ENCODE assay signal across 18 mouse cellular contexts in genomic region chr5:114688703-114689102, GRCm38 (mm10). TPM values are rescaled to one million over a fixed set of nuclear protein-coding genes. Genes with fewer than 3 reads are reported as not detected.
DNase-seq lines count a peak whose midpoint lies in the region; ATAC-seq and TF ChIP-seq lines count a peak whose summit lies in the region.
"Had no signal": no experiment of that assay in that cellular context is flagged by ENCODE, and none has a peak within 500 bp of the region (broad histone marks: within the 10 kb centered on the region; RNA-seq: fewer than 3 reads in every experiment).

No protein-coding gene starts in this region.

- 0 out of 2 replicates have a peak overlapping the region, but pooled peaks have one; percentile 93 for H3K4me2 ChIP-seq in limb, embryonic 13.5 days (replicated peaks)
- peak overlapping the region; percentile 90 for H3K4me2 ChIP-seq in stomach, postnatal 0 days (replicated peaks; ENCODE audit: low read depth)

- no peaks in the 10 kb centered on the region for H3K9me3 ChIP-seq in limb, embryonic 13.5 days
- no peaks in the 10 kb centered on the region for H3K9me3 ChIP-seq in stomach, postnatal 0 days (ENCODE audit: control insufficient read depth, low read length)
- H3K9me3 ChIP-seq: lung, embryonic 15.5 days; midbrain, embryonic 10.5 days had no signal

- H3K4me1 ChIP-seq in limb, embryonic 13.5 days: peaks cover 29% of the 10 kb centered on the region
- no peaks in the 10 kb centered on the region; the same call in 1 of the 2 replicates for H3K4me1 ChIP-seq in stomach, postnatal 0 days (replicated peaks; ENCODE audit: control insufficient read depth, insufficient read depth)

- no peak for TF ChIP-seq CTCF in layer of hippocampus, adult 2 months (conservative IDR thresholded peaks at IDR 0.05)
- TF ChIP-seq CTCF in stomach, postnatal 0 days (IDR thresholded peaks at IDR 0.05; ENCODE audit: low read depth): no peak

- no peak for ATAC-seq in limb, embryonic 13.5 days (ENCODE audit: low FRiP score, low read depth)
- ATAC-seq in stomach, postnatal 0 days (ENCODE audit: low FRiP score, low TSS enrichment): no peak
- ATAC-seq: CD4-positive, CD25-positive, alpha-beta regulatory T cell, adult 4 months had no signal

- no peak overlapping the region for H3K9ac ChIP-seq in limb, embryonic 13.5 days
- peak overlapping the region; percentile 45; the same call in 1 of the 2 replicates for H3K9ac ChIP-seq in stomach, postnatal 0 days (ENCODE audit: low read length)
- H3K9ac ChIP-seq: lung, embryonic 15.5 days had no signal

- DNase-seq in layer of hippocampus, adult 2 months (ENCODE audit: low spot score in 2 of 2): no peak
- no peak for DNase-seq in layer of hippocampus, adult 18-20 months (ENCODE audit: low spot score in 2 of 2)
- peak; percentile 68 to 74 for DNase-seq in right cerebral cortex, postnatal 10 days (ENCODE audit: low spot score in 2 of 2)
- DNase-seq in right cerebral cortex, postnatal 4 days: no peak
- no peak for DNase-seq in stomach, postnatal 0 days (ENCODE audit: low spot score)
- no peak for DNase-seq in ovary, postnatal 36 days (ENCODE audit: low spot score)
- no peak for DNase-seq in yolk sac, embryonic 10.5 days (ENCODE audit: low spot score)
- DNase-seq: adrenal gland, adult 8-10 months; cerebellum, adult 9-11 months; kidney, adult 18-20 months; kidney, postnatal 36 days; thymus, postnatal 4 days had no signal

- 91% methylated on average over 13 of the region's 13 CpGs for WGBS in limb, embryonic 13.5 days
- WGBS in stomach, postnatal 0 days: 82% methylated on average over 13 of the region's 13 CpGs

- TF ChIP-seq EP300 in stomach, postnatal 0 days (optimal IDR thresholded peaks at IDR 0.05): no peak

- H3K27me3 ChIP-seq in limb, embryonic 13.5 days: no peaks in the 10 kb centered on the region
- H3K27me3 ChIP-seq in stomach, postnatal 0 days (ENCODE audit: control insufficient read depth, insufficient read depth, low read length): no peaks in the 10 kb centered on the region
- H3K27me3 ChIP-seq: lung, embryonic 15.5 days had no signal

- no peak overlapping the region for H3K4me3 ChIP-seq in layer of hippocampus, adult 2 months
- peak overlapping the region; percentile 4; the same call in 1 of the 2 replicates for H3K4me3 ChIP-seq in limb, embryonic 13.5 days
- 0 out of 2 replicates have a peak overlapping the region, but pooled peaks have one; percentile 2 for H3K4me3 ChIP-seq in stomach, postnatal 0 days (ENCODE audit: low read depth, low read length)
- H3K4me3 ChIP-seq: midbrain, embryonic 10.5 days had no signal

- H3K36me3 ChIP-seq in limb, embryonic 13.5 days: no peaks in the 10 kb centered on the region
- H3K36me3 ChIP-seq in stomach, postnatal 0 days (ENCODE audit: control insufficient read depth, insufficient read depth, low read length): no peaks in the 10 kb centered on the region
- H3K36me3 ChIP-seq: lung, embryonic 15.5 days; midbrain, embryonic 10.5 days had no signal

- H3K27ac ChIP-seq in layer of hippocampus, adult 2 months: peak overlapping the region; percentile 94; the same call in 1 of the 2 replicates
- no peak overlapping the region for H3K27ac ChIP-seq in limb, embryonic 13.5 days
- H3K27ac ChIP-seq in stomach, postnatal 0 days (replicated peaks): peak overlapping the region; percentile 90
- H3K27ac ChIP-seq: left cerebral cortex, adult 2 months; lung, embryonic 15.5 days; midbrain, embryonic 10.5 days had no signal

RNA-seq across cellular contexts. Expression of gene Gltp, which starts 2.1 kb away (rescaled TPM):
- total RNA-seq in layer of hippocampus, adult 2 months (2021): 10 to 100 TPM; 23.6 to 27.3 TPM
- total RNA-seq in layer of hippocampus, adult 18-20 months (2021): 10 to 100 TPM; 29.8 to 30.7 TPM
- 95.1 and 97.0 TPM in 2 replicates for polyA plus RNA-seq in limb, embryonic 13.5 days (2015; fragmentation: Nextera tagmentation; extraction: Ambion mirVana)
- polyA plus RNA-seq in stomach, postnatal 0 days (2015; fragmentation: Nextera tagmentation; extraction: Ambion mirVana): 482 and 496 TPM in 2 replicates

RNA-seq across cellular contexts. Expression of gene Tchp, which starts 18.9 kb away (rescaled TPM):
- 10 to 100 TPM; 12.7 to 19.3 TPM for total RNA-seq in layer of hippocampus, adult 2 months (2021)
- 10 to 100 TPM; 13.0 to 13.3 TPM for total RNA-seq in layer of hippocampus, adult 18-20 months (2021)
- polyA plus RNA-seq in limb, embryonic 13.5 days (2015; fragmentation: Nextera tagmentation; extraction: Ambion mirVana): 19.4 and 23.3 TPM in 2 replicates
- 4.6 and 5.8 TPM in 2 replicates for polyA plus RNA-seq in stomach, postnatal 0 days (2015; fragmentation: Nextera tagmentation; extraction: Ambion mirVana)

RNA-seq across cellular contexts. Expression of gene Trpv4, which starts 30.5 kb away (rescaled TPM):
- 1 to 10 TPM; 2.0 to 2.3 TPM for total RNA-seq in layer of hippocampus, adult 2 months (2021)
- 1 to 10 TPM; 1.3 to 2.6 TPM for total RNA-seq in layer of hippocampus, adult 18-20 months (2021)
- polyA plus RNA-seq in limb, embryonic 13.5 days (2015; fragmentation: Nextera tagmentation; extraction: Ambion mirVana): 8.4 and 11.8 TPM in 2 replicates
- polyA plus RNA-seq in stomach, postnatal 0 days (2015; fragmentation: Nextera tagmentation; extraction: Ambion mirVana): 2.1 and 2.8 TPM in 2 replicates
- total RNA-seq: MEL had no signal

Comparison
In these comparisons a context has a peak if more than half of its experiments do, and no peak if none do; other contexts are left out.
1. DNase-seq: peak in right cerebral cortex, postnatal 10 days (2 of 2); none in layer of hippocampus, adult 2 months (0 of 2), layer of hippocampus, adult 18-20 months (0 of 2), right cerebral cortex, postnatal 4 days (single experiment), stomach, postnatal 0 days (single experiment), ovary, postnatal 36 days (single experiment) and yolk sac, embryonic 10.5 days (single experiment).